Mouse (Mus musculus) forebrain, embryonic 14.5 days (tissue): ENCODE data around the gene Grap. TPM values are rescaled to one million over a fixed set of nuclear protein-coding genes. Genes with fewer than 3 reads are reported as not detected.
A peak's percentile ranks its signal among the peaks of the same experiment; 100 is the strongest.

Experiments
- ATAC-seq: fragments of 200-750 bp; cut with Nextera tagmentation; 2 replicates; pipeline ENCODE4 v1.8.0; 2017; ENCODE audit warnings: mild to moderate bottlenecking, moderate library complexity
- DNase-seq: peaks from one replicate; pipeline ENCODE4 v3.0.0-alpha.2; 2015; ENCODE audit warnings: low spot score
- H3K27ac ChIP-seq: fragments of 300-500 bp; sonication (generic); 2 replicates; pipeline ENCODE4 v1.5.1; 2014; ENCODE audit warnings: low read depth, mild to moderate bottlenecking, control low read depth, low read length, moderate library complexity
- H3K27me3 ChIP-seq: fragments of 300-500 bp; sonication (generic); replicated peaks from 2 replicates; pipeline ENCODE4 v1.6.1; 2014; ENCODE audit warnings: low read length, control low read depth, mixed read lengths; ENCODE audit not compliant: control insufficient read depth, insufficient read depth
- H3K36me3 ChIP-seq: fragments of 300-500 bp; sonication (generic); 2 replicates; pipeline ENCODE4 v1.6.1; 2014; ENCODE audit warnings: low read length, control low read depth; ENCODE audit not compliant: control insufficient read depth, insufficient read depth
- H3K4me1 ChIP-seq: fragments of 300-500 bp; sonication (generic); 2 replicates; pipeline ENCODE4 v1.6.1; 2014; ENCODE audit warnings: antibody characterized with exemption, low read length, control low read depth; ENCODE audit not compliant: control insufficient read depth, insufficient read depth
- H3K4me2 ChIP-seq: fragments of 300-500 bp; sonication (generic); 2 replicates; pipeline ENCODE4 v1.6.1; 2014; ENCODE audit warnings: mild to moderate bottlenecking, control low read depth, low read length
- H3K4me3 ChIP-seq: fragments of 300-500 bp; sonication (generic); 2 replicates; pipeline ENCODE4 v1.5.1; 2014; ENCODE audit warnings: low read depth, low read length, control low read depth
- H3K9ac ChIP-seq: fragments of 300-500 bp; sonication (generic); 2 replicates; pipeline ENCODE4 v1.6.1; 2014; ENCODE audit warnings: mild to moderate bottlenecking, low read length, control low read depth, moderate library complexity
- H3K9me3 ChIP-seq: fragments of 300-500 bp; sonication (generic); replicated peaks from 2 replicates; pipeline ENCODE4 v1.6.1; 2016; ENCODE audit warnings: low read length, control low read depth, mixed read lengths; ENCODE audit not compliant: control insufficient read depth
- WGBS: fragments of 180-500 bp; shearing (Covaris S2); extraction: QIAGEN DNeasy Blood & Tissue Kit; methylation state at CpG from one replicate; pipeline ENCODE4 v1.1.7; 2014; 5-methylcytosine and 5-hydroxymethylcytosine counted together
- polyA plus RNA-seq: library from polyadenylated mRNA; unstranded; fragments of >200 nt; fragmentation: Nextera tagmentation; extraction: Ambion mirVana; gene quantifications from 2 replicates; pipeline ENCODE4 v1.2.1, GENCODE M21; 2014

Gene Grap
- polyA plus RNA-seq, 1 experiment from 2014 or later, result 5.6 TPM

DNA sequence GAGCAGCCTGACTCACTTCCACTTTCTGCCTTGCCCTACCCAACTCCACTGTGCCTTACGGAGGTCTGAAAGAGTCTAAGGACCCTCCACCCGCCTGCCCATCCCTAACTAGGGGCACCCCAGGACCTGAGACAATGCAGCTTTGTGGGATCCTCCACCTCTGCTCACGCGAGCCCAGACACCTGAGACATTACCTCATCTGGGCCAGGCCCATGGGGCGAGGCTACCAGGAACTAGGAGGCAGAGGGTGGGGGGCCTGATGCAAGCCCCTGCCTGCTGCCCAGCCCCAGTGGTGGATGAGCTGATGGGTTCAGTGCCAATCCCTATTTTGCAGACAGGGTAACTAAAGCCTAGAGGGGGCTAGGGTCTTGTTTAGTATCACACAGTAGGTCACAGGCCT is 46.4 kb downstream of the Grap start:
- no peak overlapping the region for H3K4me2 ChIP-seq
- ATAC-seq (no peak), DNase-seq (no peak)
- H3K36me3 ChIP-seq, result no peaks in the 10 kb centered on the region
- no peak overlapping the region for H3K4me3 ChIP-seq
- no peak overlapping the region for H3K27ac ChIP-seq
- WGBS, result 83% methylated on average over 5 of the region's 5 CpGs
- H3K4me1 ChIP-seq, result no peaks in the 10 kb centered on the region; the same call in 1 of the 2 replicates
- no peaks in the 10 kb centered on the region for H3K27me3 ChIP-seq
- H3K9me3 ChIP-seq, result no peaks in the 10 kb centered on the region
- H3K9ac ChIP-seq, result no peak overlapping the region

DNA sequence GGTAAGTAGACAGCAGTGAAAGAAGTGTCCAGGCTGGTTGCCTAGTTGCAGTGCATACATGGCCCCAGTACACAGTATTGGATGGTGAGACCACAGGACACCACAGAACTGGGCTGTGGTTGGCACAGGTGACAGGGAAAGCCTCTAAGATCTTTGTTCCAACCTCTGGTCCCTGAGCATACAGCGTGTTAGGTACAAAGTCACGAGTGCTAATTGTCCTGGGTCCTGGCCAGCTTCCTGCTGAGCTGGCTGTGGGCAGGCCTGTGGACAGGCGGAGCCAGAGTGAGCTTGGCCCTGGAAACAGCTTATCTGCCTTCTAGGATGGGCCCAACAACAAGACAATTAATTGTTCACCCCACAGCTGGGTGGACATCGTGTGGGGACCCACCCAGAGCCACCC is 46.9 kb downstream of the Grap start:
- DNase-seq, result peak; percentile 38
- WGBS, result 41% methylated on average over 4 of the region's 4 CpGs
- ATAC-seq, result no peak
- no peaks in the 10 kb centered on the region for H3K27me3 ChIP-seq
- H3K9ac ChIP-seq, result no peak overlapping the region
- H3K9me3 ChIP-seq, result no peaks in the 10 kb centered on the region
- H3K27ac ChIP-seq, result no peak overlapping the region
- H3K36me3 ChIP-seq, result no peaks in the 10 kb centered on the region
- no peaks in the 10 kb centered on the region; the same call in 1 of the 2 replicates for H3K4me1 ChIP-seq
- no peak overlapping the region for H3K4me3 ChIP-seq
- no peak overlapping the region for H3K4me2 ChIP-seq

DNA sequence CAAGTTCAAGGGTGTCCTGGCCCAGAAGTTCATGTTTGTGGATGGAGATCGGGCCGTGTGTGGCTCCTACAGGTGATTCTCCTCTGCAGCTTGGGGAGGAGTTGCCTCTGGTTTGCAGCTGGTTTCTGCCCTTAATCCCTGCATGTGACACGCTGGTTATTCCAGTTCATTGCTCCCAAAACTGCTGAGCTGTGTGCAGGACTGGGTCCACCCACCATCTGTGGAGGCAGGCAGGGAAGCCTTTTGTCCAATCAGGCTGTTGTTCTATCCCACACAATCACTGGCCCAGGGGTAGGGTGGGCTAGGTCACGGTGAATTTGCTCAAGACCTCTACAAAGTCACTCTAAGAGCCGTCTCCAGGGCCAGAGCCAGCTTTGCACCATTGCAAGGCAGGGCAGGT is 48.6 kb downstream of the Grap start:
- H3K4me1 ChIP-seq, result no peaks in the 10 kb centered on the region; the same call in 1 of the 2 replicates
- H3K9me3 ChIP-seq, result no peaks in the 10 kb centered on the region
- no peaks in the 10 kb centered on the region for H3K36me3 ChIP-seq
- whole genome bisulfite sequencing, result 34% methylated on average over 5 of the region's 5 CpGs
- ATAC-seq (no peak), DNase-seq (no peak)
- no peak overlapping the region for H3K27ac ChIP-seq
- no peak overlapping the region for H3K9ac ChIP-seq
- no peak overlapping the region for H3K4me2 ChIP-seq
- no peaks in the 10 kb centered on the region for H3K27me3 ChIP-seq
- H3K4me3 ChIP-seq, result no peak overlapping the region

DNA sequence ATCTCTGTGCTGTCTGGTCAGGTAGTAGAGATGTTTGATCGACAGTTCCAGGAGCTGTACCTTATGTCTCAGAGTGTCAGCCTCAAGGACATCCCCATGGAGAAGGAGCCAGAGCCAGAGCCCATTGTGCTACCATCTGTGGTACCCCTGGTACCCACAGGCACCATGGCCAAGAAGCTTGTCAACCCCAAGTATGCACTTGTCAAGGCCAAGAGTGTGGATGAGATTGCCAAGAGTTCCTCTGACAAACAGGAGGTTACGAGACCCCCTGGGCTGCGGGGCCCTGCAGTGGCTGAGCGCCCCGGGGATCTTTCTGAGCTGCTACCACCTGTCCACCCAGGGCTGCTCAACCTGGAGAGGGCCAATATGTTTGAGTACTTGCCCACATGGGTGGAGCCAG is 49.4 kb downstream of the Grap start:
- no peaks in the 10 kb centered on the region for H3K36me3 ChIP-seq
- no peak for ATAC-seq
- whole genome bisulfite sequencing, result 98% methylated on average over 5 of the region's 5 CpGs

DNA sequence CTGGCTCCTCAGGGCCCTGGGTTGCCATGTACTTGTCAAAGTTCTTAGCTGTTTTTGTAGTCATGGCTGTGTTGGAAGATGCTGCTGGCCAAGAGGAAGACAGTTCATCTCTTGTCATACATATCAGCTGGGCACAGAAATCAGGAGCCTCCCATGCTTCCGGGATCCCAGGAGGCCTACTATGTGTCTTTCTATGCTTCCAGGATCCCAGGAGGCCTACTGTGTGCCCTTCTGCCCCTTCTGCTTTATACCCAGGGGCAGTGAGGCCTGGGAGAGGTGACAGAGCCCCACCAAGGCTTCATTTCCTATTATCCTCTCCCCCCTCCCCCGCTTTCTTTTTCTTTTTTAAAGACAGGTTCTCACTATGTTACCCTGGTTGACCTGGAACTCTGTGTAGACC is 52.5 kb downstream of the Grap start:
- Histone ChIP-seq H3K9ac (no peak overlapping the region), H3K4me2 (no peak overlapping the region), H3K27ac (no peak overlapping the region), H3K36me3 (no peaks in the 10 kb centered on the region), H3K4me3 (no peak overlapping the region), H3K27me3 (no peaks in the 10 kb centered on the region), H3K9me3 (no peaks in the 10 kb centered on the region), H3K4me1 (no peaks in the 10 kb centered on the region)
- ATAC-seq, result no peak
- DNase-seq, result no peak
- WGBS, result 93% methylated on average over 2 of the region's 2 CpGs

More for the DNA sequence above, 49.4 kb downstream of the Grap start:
- Histone ChIP-seq H3K9ac (no peak overlapping the region), H3K4me2 (no peak overlapping the region), H3K4me1 (no peaks in the 10 kb centered on the region; the same call in 1 of the 2 replicates), H3K4me3 (no peak overlapping the region), H3K27me3 (no peaks in the 10 kb centered on the region), H3K9me3 (no peaks in the 10 kb centered on the region), H3K27ac (no peak overlapping the region)
- no peak for DNase-seq

DNA sequence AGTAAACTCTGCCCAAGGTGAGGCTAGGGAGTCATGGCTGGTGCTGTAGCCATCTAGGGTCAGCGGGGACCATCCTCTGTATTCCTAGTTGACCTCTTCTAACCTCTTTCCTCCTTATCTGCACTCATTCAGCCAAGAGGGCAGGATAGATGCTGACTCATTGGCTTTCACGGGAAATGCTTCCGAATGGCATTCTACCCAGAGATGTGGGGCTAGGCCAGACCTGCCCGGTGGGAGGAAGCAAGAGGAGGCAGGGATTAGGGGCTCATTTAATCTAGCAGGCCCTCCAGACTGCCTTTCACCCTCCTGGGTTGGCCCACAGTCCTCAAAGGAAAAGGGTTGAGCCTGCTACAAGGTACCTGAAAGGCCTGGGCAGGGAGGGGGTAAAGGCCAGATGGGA is 53.2 kb downstream of the Grap start:
- Histone ChIP-seq H3K4me1 (no peaks in the 10 kb centered on the region), H3K4me3 (no peak overlapping the region), H3K4me2 (no peak overlapping the region), H3K27me3 (no peaks in the 10 kb centered on the region), H3K27ac (no peak overlapping the region), H3K9ac (no peak overlapping the region), H3K36me3 (no peaks in the 10 kb centered on the region), H3K9me3 (no peaks in the 10 kb centered on the region)
- DNase-seq (no peak), ATAC-seq (no peak)
- 53% methylated on average over 4 of the region's 4 CpGs for WGBS

DNA sequence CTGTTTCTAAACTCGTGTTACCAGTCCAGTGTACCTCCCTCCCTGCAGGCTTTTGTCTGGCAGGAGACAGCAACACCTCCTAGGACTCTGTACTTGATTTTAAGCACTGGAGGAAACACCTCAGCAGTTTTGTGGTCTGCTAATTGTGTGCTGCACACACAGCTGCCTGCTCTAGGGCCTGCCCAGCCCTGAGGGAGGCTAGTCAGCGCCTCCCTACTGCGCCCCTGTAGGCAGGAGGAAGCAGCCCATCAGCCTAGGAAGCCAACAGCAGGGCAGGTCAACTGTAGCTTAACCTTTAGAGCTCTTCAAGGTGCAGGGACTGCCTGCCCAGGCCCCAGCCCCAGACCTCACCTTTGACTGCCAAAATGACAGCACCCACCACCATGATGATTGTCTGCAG is 55.9 kb downstream of the Grap start:
- WGBS, result 49% methylated on average over 3 of the region's 3 CpGs
- no peaks in the 10 kb centered on the region for H3K27me3 ChIP-seq
- no peak overlapping the region for H3K4me2 ChIP-seq
- no peaks in the 10 kb centered on the region for H3K9me3 ChIP-seq
- no peaks in the 10 kb centered on the region for H3K36me3 ChIP-seq
- DNase-seq (no peak), ATAC-seq (no peak)
- H3K4me3 ChIP-seq, result no peak overlapping the region
- no peaks in the 10 kb centered on the region for H3K4me1 ChIP-seq
- no peak overlapping the region for H3K27ac ChIP-seq
- H3K9ac ChIP-seq, result no peak overlapping the region

DNA sequence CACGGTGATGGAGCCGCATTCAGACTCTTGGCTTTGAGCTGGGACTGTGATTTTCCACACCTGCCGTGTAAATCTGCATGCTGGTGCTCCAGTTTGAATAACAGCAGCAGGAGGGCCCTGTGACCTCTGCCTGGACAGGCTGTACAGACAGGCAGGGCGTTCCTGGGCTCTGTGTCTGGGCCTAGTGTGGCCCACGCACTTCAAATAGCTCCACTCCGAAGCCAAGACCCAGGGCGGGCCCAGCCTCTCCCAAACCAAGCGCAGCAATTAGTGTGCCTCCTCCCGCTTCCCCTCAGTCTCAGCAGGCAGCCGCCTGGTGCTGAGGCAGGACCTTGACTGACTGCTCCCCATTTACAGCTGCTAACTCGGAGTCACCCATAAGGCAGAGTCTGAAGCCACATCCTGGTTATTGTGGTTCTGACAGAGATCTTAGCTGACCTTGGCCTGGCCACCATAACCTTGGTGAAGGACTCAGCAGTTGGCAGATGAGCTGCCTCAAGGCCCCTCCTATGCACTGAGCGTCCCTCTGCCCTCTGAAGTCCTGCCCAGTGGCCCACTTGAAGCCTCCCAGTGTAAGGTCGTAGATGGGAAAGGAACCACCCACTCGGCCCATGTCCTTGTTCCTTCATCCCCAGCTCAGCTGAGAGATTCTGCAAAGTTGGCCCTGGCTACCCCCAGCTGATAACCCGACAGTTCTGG is 60.2 kb downstream of the Grap start:
- H3K27ac ChIP-seq, result no peak overlapping the region
- WGBS, result 56% methylated on average over 15 of the region's 15 CpGs
- no peak for DNase-seq
- H3K9me3 ChIP-seq, result no peaks in the 10 kb centered on the region
- no peaks in the 10 kb centered on the region for H3K36me3 ChIP-seq
- no peak overlapping the region for H3K4me3 ChIP-seq
- no peak overlapping the region for H3K9ac ChIP-seq
- H3K4me2 ChIP-seq, result no peak overlapping the region
- no peaks in the 10 kb centered on the region; the same call in 1 of the 2 replicates for H3K4me1 ChIP-seq
- ATAC-seq, result no peak
- no peaks in the 10 kb centered on the region for H3K27me3 ChIP-seq

DNA sequence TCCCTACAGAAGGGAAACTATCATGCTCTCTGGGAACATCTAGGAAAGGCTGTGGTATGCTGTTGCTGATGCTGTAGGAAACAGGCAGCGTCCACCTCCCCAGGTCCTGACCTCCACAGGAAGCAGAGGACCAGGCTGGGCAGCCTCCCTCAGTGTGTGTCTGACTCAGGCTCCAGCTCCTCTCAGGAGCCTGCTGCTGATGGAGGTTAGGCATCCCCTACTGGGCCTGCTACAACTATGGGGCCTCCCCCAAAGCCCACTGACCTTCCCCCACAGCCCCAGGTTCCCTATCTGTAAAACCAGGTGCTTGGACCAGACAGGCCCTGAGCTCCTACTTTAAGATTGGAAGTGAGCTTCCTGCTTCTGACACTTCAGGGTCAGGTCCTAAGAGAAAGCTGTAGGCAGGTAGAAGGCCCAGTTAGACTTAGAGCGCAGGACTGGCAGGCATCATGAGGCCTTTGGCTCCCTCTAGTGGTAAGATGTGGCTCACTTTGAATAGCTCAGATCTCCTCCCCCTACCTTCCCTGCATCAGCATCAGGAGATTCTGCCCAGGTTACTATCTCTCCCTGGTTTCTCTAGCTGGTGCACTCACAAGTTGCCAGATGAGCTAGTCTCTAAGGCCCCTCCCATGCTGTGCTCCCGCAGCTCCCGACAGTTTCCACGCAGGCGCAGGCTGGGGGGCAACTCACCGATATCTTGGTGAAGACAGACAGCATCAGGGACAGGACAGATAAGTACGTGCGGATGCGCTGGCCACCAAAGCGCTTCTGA is 61.5 kb downstream of the Grap start:
- Histone ChIP-seq H3K4me3 (no peak overlapping the region), H3K9ac (no peak overlapping the region), H3K4me1 (no peaks in the 10 kb centered on the region; the same call in 1 of the 2 replicates), H3K9me3 (no peaks in the 10 kb centered on the region), H3K36me3 (no peaks in the 10 kb centered on the region), H3K4me2 (no peak overlapping the region), H3K27ac (no peak overlapping the region), H3K27me3 (no peaks in the 10 kb centered on the region)
- DNase-seq (peak; percentile 94), ATAC-seq (peak; percentile 86)
- WGBS, result 41% methylated on average over 11 of the region's 11 CpGs
